Mouse (Mus musculus) c-Kit-positive CD71-positive TER-119-negative erythroid progenitor cells, embryonic 14.5 days (primary cell): ENCODE data around the gene Gm5725.
"Not testable (repeated sequence)": the region's sequence is repeated elsewhere in the genome, so short reads cannot be mapped to it uniquely, and the experiment has no call there.

Experiments
- DNase-seq: peaks from one replicate; pipeline ENCODE4 v3.0.0-alpha.2; 2013; ENCODE audit warnings: low read depth

The Gm5725 gene

GRCm38 (mm10) chr7:21844167-21844566 lies at the start of gene Gm5725:
TSS of gene Gm5725 (minus strand) at chr7:21844267.
- DNase-seq: not testable (repeated sequence)

GRCm38 (mm10) chr7:21832051-21832450 lies 12.0 kb downstream of the Gm5725 start, which contains the start of gene Vmn1r135:
TSS of gene Vmn1r135 (plus strand) at chr7:21832351.
- not testable (repeated sequence) for DNase-seq

- DNase-seq: not testable (repeated sequence)
Measured at GRCm38 (mm10) chr7:21796628-21797027, 47.4 kb downstream of the Gm5725 start, which contains the start of gene Gm4177. TSS of gene Gm4177 (minus strand) at chr7:21796728.
